Mouse (Mus musculus) cortical plate, adult 2 months (tissue): ENCODE results near the gene Fggy. TPM values are rescaled to one million over a fixed set of nuclear protein-coding genes. Genes with fewer than 3 reads are reported as not detected.

Experiments
- H3K27ac ChIP-seq: fragments of 200-500 bp; 2 replicates; pipeline ENCODE4 v1.5.1; 2012; ENCODE audit warnings: low read length, control low read depth, inconsistent platforms; ENCODE audit not compliant: insufficient read depth
- H3K4me1 ChIP-seq: fragments of 200-500 bp; 2 replicates; pipeline ENCODE4 v1.6.1; 2011; ENCODE audit warnings: low read length; ENCODE audit not compliant: control insufficient read depth, insufficient read depth
- H3K4me3 ChIP-seq: fragments of 200-500 bp; 2 replicates; pipeline ENCODE4 v1.5.1; 2011; ENCODE audit warnings: mild to moderate bottlenecking, low read length, control low read depth; ENCODE audit not compliant: insufficient read depth
- CTCF ChIP-seq: fragments of 200-500 bp; IDR thresholded peaks from 2 replicates; pipeline ENCODE4 v1.5.1; 2011; ENCODE audit warnings: mild to moderate bottlenecking, control low read depth, low read length; ENCODE audit not compliant: insufficient read depth; ENCODE audit errors: extremely low read depth
- POLR2A ChIP-seq: fragments of 200-500 bp; IDR thresholded peaks from 2 replicates; pipeline ENCODE4 v1.6.1; 2011; ENCODE audit warnings: mild to moderate bottlenecking, low read length, control low read depth; ENCODE audit not compliant: insufficient read depth; ENCODE audit errors: extremely low read depth
- polyA plus RNA-seq: library from polyadenylated mRNA; depleted of rRNA; stranded (reverse); fragments of >200 nt; gene quantifications from 2 replicates; pipeline ENCODE4 v1.2.3, GENCODE M21; 2012

The Fggy gene
- polyA plus RNA-seq, 1 experiment = 16.5 TPM

GRCm38 (mm10) chr4:95750186-95750585 is 192.9 kb downstream of the Fggy start:
- TF ChIP-seq POLR2A = no peak
- Histone ChIP-seq H3K4me1 (no peaks in the 10 kb centered on the region), H3K4me3 (no peak overlapping the region), H3K27ac (no peak overlapping the region)

- H3K4me1 ChIP-seq = no peaks in the 10 kb centered on the region
- no peak overlapping the region for H3K27ac ChIP-seq
- H3K4me3 ChIP-seq = no peak overlapping the region
- no peak for TF ChIP-seq CTCF
- no peak for TF ChIP-seq POLR2A
Observed at GRCm38 (mm10) chr4:95752538-95753188, 195.4 kb downstream of the Fggy start.

GRCm38 (mm10) chr4:95759027-95759731 is 201.9 kb downstream of the Fggy start:
- H3K4me1 ChIP-seq = no peaks in the 10 kb centered on the region
- TF ChIP-seq POLR2A (no peak), CTCF (no peak)
- H3K4me3 ChIP-seq = no peak overlapping the region
- no peak overlapping the region for H3K27ac ChIP-seq

DNA sequence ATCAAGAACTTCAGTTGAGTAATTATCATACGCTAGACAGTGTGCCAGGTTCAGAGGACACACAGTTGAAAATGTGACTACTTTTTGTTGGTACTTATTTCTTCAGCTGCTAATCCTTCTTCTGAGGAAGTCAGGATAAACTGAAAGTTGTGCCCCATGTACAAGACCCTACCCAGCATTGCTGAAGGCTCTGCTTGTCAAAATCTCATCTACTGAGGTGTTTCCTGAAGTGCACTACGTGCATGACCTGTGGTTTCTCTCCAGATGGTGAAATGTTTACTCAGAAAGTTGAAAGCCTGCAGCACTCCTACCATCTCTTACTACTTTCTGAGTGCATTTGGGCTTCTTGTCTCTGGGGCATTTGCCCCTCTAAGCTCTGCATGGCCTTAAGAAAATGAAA is 208.1 kb downstream of the Fggy start:
- TF ChIP-seq POLR2A = no peak
- TF ChIP-seq CTCF = no peak

DNA sequence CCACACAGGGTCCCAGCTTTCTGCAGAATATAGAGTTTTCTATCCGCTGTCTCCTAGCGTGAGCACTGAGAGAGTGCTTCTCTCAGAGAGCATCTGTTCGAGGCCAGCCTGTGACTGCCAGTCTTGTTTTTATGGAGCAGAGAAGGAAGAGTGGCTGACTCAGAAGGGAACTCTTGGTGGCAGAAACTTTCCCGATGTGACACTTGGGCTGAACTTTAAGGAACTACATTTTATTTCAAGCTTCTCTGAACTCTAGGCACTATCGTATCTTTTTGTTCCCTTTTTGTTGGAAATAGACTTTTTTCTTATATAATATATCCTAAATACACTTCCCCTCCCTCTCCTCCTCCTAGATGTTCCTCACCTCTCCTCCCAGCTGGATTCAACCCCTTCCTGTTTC is 213.2 kb downstream of the Fggy start:
- Histone ChIP-seq H3K27ac (no peak overlapping the region), H3K4me1 (no peaks in the 10 kb centered on the region), H3K4me3 (no peak overlapping the region)
- no peak for TF ChIP-seq POLR2A
- no peak for TF ChIP-seq CTCF

More for the DNA sequence above, 208.1 kb downstream of the Fggy start:
- Histone ChIP-seq H3K4me3 (no peak overlapping the region), H3K4me1 (no peaks in the 10 kb centered on the region), H3K27ac (no peak overlapping the region)

DNA sequence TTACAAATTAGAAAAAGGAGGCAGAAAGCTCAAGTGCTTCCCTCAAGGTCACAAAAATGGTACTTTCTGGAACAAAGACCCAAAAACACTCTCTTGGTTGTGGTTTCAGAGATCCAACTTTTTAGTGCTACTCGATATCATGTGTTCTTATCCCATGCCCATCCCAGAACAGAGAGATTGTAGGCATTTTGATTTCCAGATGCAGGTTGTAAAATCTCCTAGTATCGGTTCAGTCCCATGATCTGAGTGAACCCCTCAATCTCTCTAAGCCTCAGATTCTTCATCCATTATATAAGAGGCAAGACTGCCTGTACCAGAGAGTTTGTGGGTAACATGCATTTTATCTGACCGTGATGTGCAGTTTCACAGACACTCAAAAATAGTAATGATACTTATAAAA is 214.2 kb downstream of the Fggy start:
- no peak overlapping the region for H3K4me3 ChIP-seq
- no peaks in the 10 kb centered on the region for H3K4me1 ChIP-seq
- no peak overlapping the region for H3K27ac ChIP-seq
- TF ChIP-seq CTCF = no peak

DNA sequence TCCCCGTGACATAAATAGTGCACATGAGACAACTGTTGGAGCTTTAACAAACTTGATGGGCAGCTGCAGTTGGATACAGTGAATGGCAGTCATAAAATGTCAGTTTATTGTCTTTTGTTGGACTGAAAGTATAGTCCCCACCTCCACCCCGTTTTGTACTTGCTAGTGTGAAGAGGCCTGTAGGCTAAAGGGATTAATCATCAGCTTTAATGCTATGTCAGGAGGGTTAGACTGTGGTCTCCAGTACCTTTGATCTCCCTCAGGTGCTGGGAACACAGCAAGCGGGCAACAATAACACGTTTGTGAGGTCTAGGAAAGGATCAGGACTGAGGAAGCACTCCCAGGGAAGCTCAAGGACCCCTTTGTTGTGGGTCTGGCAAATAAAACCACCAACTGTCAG is 214.6 kb downstream of the Fggy start:
- H3K4me1 ChIP-seq = no peaks in the 10 kb centered on the region
- TF ChIP-seq POLR2A = no peak
- no peak overlapping the region for H3K27ac ChIP-seq
- no peak overlapping the region for H3K4me3 ChIP-seq

- Histone ChIP-seq H3K27ac (no peak overlapping the region), H3K4me3 (no peak overlapping the region), H3K4me1 (no peaks in the 10 kb centered on the region)
- TF ChIP-seq POLR2A (no peak), CTCF (no peak)
Observed at GRCm38 (mm10) chr4:95772663-95773062, 215.4 kb downstream of the Fggy start.

DNA sequence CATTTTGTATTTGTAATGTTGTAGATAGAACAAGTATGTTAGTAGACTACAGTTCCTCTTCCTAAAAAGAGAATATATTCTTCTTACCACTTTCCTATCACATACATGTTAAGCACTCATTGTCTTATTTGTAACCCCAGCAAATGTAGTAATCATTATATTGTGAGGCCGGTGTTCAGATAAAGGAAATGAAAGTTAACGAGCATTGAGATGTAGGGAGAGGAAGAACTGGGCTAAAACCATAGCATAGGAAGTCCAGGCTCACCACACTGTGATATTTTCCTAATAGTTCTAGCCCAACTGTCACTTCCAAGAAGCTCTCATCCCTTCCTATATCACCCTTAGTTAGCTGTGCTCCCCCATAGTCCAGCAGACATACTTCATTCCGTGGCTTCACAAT is 218.3 kb downstream of the Fggy start:
- Histone ChIP-seq H3K27ac (no peak overlapping the region), H3K4me3 (no peak overlapping the region), H3K4me1 (no peaks in the 10 kb centered on the region)
- TF ChIP-seq CTCF (no peak), POLR2A (no peak)

DNA sequence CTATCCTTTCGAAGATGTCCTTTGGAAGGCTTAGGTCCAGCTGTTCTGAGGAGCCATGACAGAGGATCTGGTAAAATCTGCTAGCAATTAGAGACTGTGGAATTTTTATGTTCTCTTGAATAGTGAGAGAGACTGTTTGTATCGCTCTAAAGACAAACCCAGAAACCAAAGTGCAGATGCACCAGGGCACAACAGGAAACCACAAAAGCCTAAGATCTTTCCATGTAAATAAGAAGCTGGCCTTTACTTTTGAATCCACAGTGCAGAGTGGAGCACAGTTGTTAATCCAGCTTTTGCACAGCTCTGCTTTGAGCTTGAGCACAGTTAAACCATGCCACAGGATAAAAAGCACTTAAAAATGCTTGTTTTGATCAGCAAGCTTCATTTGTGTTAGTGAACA is 220.5 kb downstream of the Fggy start:
- Histone ChIP-seq H3K27ac (no peak overlapping the region), H3K4me3 (no peak overlapping the region), H3K4me1 (no peaks in the 10 kb centered on the region)
- no peak for TF ChIP-seq POLR2A
- no peak for TF ChIP-seq CTCF

DNA sequence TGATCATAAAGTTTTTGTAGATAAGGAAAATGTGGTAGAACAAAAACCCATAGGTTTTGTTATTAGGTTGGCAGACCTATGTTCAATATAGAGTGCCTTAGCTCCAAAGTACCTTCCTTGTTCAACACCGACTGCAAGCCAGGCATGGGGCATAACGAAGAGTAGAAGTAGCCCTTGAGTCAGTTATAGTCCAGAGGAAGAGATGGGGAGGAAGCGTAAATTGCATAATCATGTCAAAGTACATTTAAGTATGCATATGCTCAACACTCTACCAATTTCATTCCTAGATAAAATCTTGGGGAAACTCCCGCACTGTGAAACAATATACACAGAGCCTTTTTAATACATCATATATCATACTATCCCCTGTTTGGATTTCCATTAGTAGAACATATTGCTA is 221.2 kb downstream of the Fggy start:
- no peak overlapping the region for H3K27ac ChIP-seq
- H3K4me3 ChIP-seq = no peak overlapping the region
- TF ChIP-seq POLR2A (no peak), CTCF (no peak)
- H3K4me1 ChIP-seq = no peaks in the 10 kb centered on the region
